Mouse (Mus musculus) heart, postnatal 0 days (tissue): ENCODE measurements at regions not wholly inside any gene's neighbourhood (a gene's known extent, or its start where the extent isn't known, plus 50 kb on each side); places are given as distances from the start of the nearest gene placed in this dataset.
"Not testable (repeated sequence)": the region's sequence is repeated elsewhere in the genome, so short reads cannot be mapped to it uniquely, and the experiment has no call there.

ENCODE experiments used
- ATAC-seq: fragments of 200-750 bp; cut with Nextera tagmentation; 2 replicates; pipeline ENCODE4 v1.8.0; 2017; ENCODE audit warnings: low read depth, moderate number of reproducible peaks, moderate library complexity; ENCODE audit not compliant: insufficient read depth
- DNase-seq: peaks from one replicate; pipeline ENCODE4 v3.0.0-alpha.2; 2016; ENCODE audit warnings: low spot score
- H3K27ac ChIP-seq: fragments of 300-500 bp; sonication (generic); 2 replicates; pipeline ENCODE4 v1.5.1; 2014; ENCODE audit warnings: low read depth, mild to moderate bottlenecking
- H3K27me3 ChIP-seq: fragments of 300-500 bp; sonication (generic); 2 replicates; pipeline ENCODE4 v1.6.1; 2014; ENCODE audit warnings: low read length, mixed read lengths; ENCODE audit not compliant: control insufficient read depth, insufficient read depth
- H3K36me3 ChIP-seq: fragments of 300-500 bp; sonication (generic); replicated peaks from 2 replicates; pipeline ENCODE4 v1.6.1; 2014; ENCODE audit warnings: low read length, mixed read lengths; ENCODE audit not compliant: control insufficient read depth, insufficient read depth
- H3K4me1 ChIP-seq: fragments of 300-500 bp; sonication (generic); 2 replicates; pipeline ENCODE4 v1.6.1; 2014; ENCODE audit warnings: antibody characterized with exemption; ENCODE audit not compliant: control insufficient read depth, insufficient read depth
- H3K4me2 ChIP-seq: fragments of 300-500 bp; sonication (generic); 2 replicates; pipeline ENCODE4 v1.6.1; 2014; ENCODE audit warnings: low read depth, mild to moderate bottlenecking, low read length, moderate library complexity
- H3K4me3 ChIP-seq: fragments of 300-500 bp; sonication (generic); 2 replicates; pipeline ENCODE4 v1.5.1; 2014; ENCODE audit warnings: low read depth, low read length
- H3K9ac ChIP-seq: fragments of 300-500 bp; sonication (generic); replicated peaks from 2 replicates; pipeline ENCODE4 v1.6.1; 2014; ENCODE audit warnings: low read depth, low read length, mixed read lengths
- H3K9me3 ChIP-seq: fragments of 300-500 bp; sonication (generic); replicated peaks from 2 replicates; pipeline ENCODE4 v1.6.1; 2016; ENCODE audit warnings: low read length; ENCODE audit not compliant: control insufficient read depth
- CTCF ChIP-seq: IDR thresholded peaks from 2 replicates; pipeline ENCODE4 v1.5.1; 2016; ENCODE audit warnings: antibody characterized with exemption, control low read depth, low read depth
- EP300 ChIP-seq: IDR thresholded peaks from 2 replicates; pipeline ENCODE4 v1.6.1; 2016; ENCODE audit warnings: antibody characterized with exemption, low read depth
- WGBS: fragments of 180-500 bp; shearing (Covaris S2); extraction: QIAGEN DNeasy Blood & Tissue Kit; methylation state at CpG from one replicate; pipeline ENCODE4 v1.1.7; 2014; 5-methylcytosine and 5-hydroxymethylcytosine counted together

DNA sequence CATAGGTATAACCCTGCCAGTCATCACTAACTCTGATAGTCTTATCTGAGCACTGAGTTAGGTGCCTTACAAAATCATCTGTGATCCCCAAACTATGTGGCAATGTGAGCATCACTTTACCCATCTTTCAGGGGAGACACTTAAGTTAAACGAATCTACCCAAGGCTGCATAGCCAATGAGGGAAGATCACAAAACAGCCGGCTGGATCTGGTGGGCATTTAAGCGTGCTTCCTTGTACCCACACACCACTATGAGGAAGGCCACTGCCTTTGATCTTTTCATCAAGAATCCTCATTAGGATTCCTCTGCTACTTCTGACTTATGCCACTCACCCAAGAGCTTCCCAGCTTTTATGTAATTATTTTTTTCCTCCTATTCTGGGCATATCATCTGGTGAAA is 257.1 kb upstream of the Pik3r1 start:
- 71% methylated on average over 3 of the region's 3 CpGs for WGBS

GRCm38 (mm10) chr13:102025547-102025946 is 257.5 kb upstream of the Pik3r1 start:
- H3K9me3 ChIP-seq, H3K9ac ChIP-seq, ATAC-seq, H3K36me3 ChIP-seq, H3K4me3 ChIP-seq, H3K27me3 ChIP-seq, DNase-seq, H3K4me1 ChIP-seq, H3K4me2 ChIP-seq, H3K27ac ChIP-seq: not testable (repeated sequence)
- 77% methylated on average over 2 of the region's 2 CpGs for WGBS

More for the DNA sequence above, 257.1 kb upstream of the Pik3r1 start:
- no peak for ATAC-seq
- TF ChIP-seq EP300 (no peak), CTCF (no peak)
- no peaks in the 10 kb centered on the region for H3K4me1 ChIP-seq
- H3K36me3 ChIP-seq, result no peaks in the 10 kb centered on the region
- no peak overlapping the region for H3K4me2 ChIP-seq
- H3K9ac ChIP-seq, result no peak overlapping the region
- no peak for DNase-seq
- no peaks in the 10 kb centered on the region for H3K9me3 ChIP-seq
- H3K4me3 ChIP-seq, result no peak overlapping the region
- H3K27me3 ChIP-seq, result no peaks in the 10 kb centered on the region
- H3K27ac ChIP-seq, result no peak overlapping the region

- Histone ChIP-seq H3K4me2 (no peak overlapping the region), H3K9me3 (no peaks in the 10 kb centered on the region), H3K27me3 (no peaks in the 10 kb centered on the region), H3K4me3 (no peak overlapping the region), H3K4me1 (peaks cover 14% of the 10 kb centered on the region), H3K9ac (no peak overlapping the region), H3K36me3 (no peaks in the 10 kb centered on the region), H3K27ac (no peak overlapping the region)
- ATAC-seq, result no peak
- 64% methylated on average over 4 of the region's 4 CpGs for WGBS
- TF ChIP-seq EP300 (no peak), CTCF (no peak)
- DNase-seq, result no peak
These were observed 263.4 kb upstream of the Pik3r1 start for GRCm38 (mm10) chr13:102031416-102031815.

- no peak overlapping the region for H3K4me2 ChIP-seq
- TF ChIP-seq CTCF (no peak), EP300 (no peak)
- H3K9me3 ChIP-seq, result no peaks in the 10 kb centered on the region
- H3K36me3 ChIP-seq, result no peaks in the 10 kb centered on the region
- no peak overlapping the region for H3K4me3 ChIP-seq
- no peak for DNase-seq
- WGBS, result 26% methylated on average over 4 of the region's 4 CpGs
- H3K27me3 ChIP-seq, result no peaks in the 10 kb centered on the region
- peaks cover 14% of the 10 kb centered on the region for H3K4me1 ChIP-seq
- no peak for ATAC-seq
- no peak overlapping the region for H3K9ac ChIP-seq
- H3K27ac ChIP-seq, result peak overlapping the region; percentile 1; the same call in 1 of the 2 replicates
These were observed 266.5 kb upstream of the Pik3r1 start for GRCm38 (mm10) chr13:102034484-102034883.

- Histone ChIP-seq H3K4me3 (no peak overlapping the region), H3K9ac (no peak overlapping the region), H3K27ac (peak overlapping the region; percentile 62), H3K4me2 (peak overlapping the region; percentile 31), H3K27me3 (no peaks in the 10 kb centered on the region), H3K4me1 (peaks cover 14% of the 10 kb centered on the region), H3K36me3 (no peaks in the 10 kb centered on the region), H3K9me3 (no peaks in the 10 kb centered on the region)
- 26% methylated on average over 5 of the region's 5 CpGs for WGBS
- no peak for TF ChIP-seq EP300
- TF ChIP-seq CTCF, result no peak
- DNase-seq, result peak; percentile 55
- ATAC-seq, result peak; percentile 82
These were observed 268.0 kb upstream of the Pik3r1 start for GRCm38 (mm10) chr13:102036001-102036400.

- H3K27ac ChIP-seq, result peak overlapping the region; percentile 62
- H3K27me3 ChIP-seq, result no peaks in the 10 kb centered on the region
- H3K4me2 ChIP-seq, result peak overlapping the region; percentile 31
- 70% methylated on average over 7 of the region's 7 CpGs for WGBS
- DNase-seq (no peak), ATAC-seq (no peak)
- H3K9me3 ChIP-seq, result no peaks in the 10 kb centered on the region
- no peak overlapping the region for H3K9ac ChIP-seq
- H3K36me3 ChIP-seq, result no peaks in the 10 kb centered on the region
- no peak overlapping the region for H3K4me3 ChIP-seq
- H3K4me1 ChIP-seq, result peaks cover 14% of the 10 kb centered on the region
- TF ChIP-seq EP300 (no peak), CTCF (no peak)
These were observed 269.0 kb upstream of the Pik3r1 start for GRCm38 (mm10) chr13:102036819-102037624.
